ENCODE assay signal across 23 mouse cellular contexts in genomic region chr12:99956411-99956810, GRCm38 (mm10). TPM values are rescaled to one million over a fixed set of nuclear protein-coding genes. Genes with fewer than 3 reads are reported as not detected.
DNase-seq lines count a peak whose midpoint lies in the region; TF ChIP-seq lines count a peak whose summit lies in the region.
"Had no signal": no experiment of that assay in that cellular context is flagged by ENCODE, and none has a peak within 500 bp of the region (broad histone marks: within the 10 kb centered on the region; RNA-seq: fewer than 3 reads in every experiment).

No protein-coding gene starts in this region.

- no peaks in the 10 kb centered on the region; the same call in 1 of the 2 replicates for H3K4me1 ChIP-seq in lung, adult 2 months (ENCODE audit: control insufficient read depth, insufficient read depth, low read length)
- H3K4me1 ChIP-seq in bone marrow, adult 2 months (ENCODE audit: control insufficient read depth, insufficient read depth, low read length) = peaks cover 8% of the 10 kb centered on the region
- peaks cover 37% of the 10 kb centered on the region for H3K4me1 ChIP-seq in megakaryocyte, embryonic 14.5 days
- H3K4me1 ChIP-seq in cerebellum, adult 2 months (ENCODE audit: control insufficient read depth, insufficient read depth, low read length) = no peaks in the 10 kb centered on the region
- H3K4me1 ChIP-seq: limb, embryonic 13.5 days had no signal

- no peaks in the 10 kb centered on the region for H3K9me3 ChIP-seq in megakaryocyte, embryonic 14.5 days
- H3K9me3 ChIP-seq: forebrain, embryonic 12.5 days; hindbrain, embryonic 12.5 days; limb, embryonic 13.5 days; midbrain, embryonic 13.5 days had no signal

- intact Hi-C loops in left cerebral cortex, adult 2 months (cut with DNase I) = no loop called here

- peaks cover 10% of the 10 kb centered on the region for H3K27me3 ChIP-seq in megakaryocyte, embryonic 14.5 days (replicated peaks)
- H3K27me3 ChIP-seq in cerebellum, adult 2 months (ENCODE audit: control insufficient read depth, insufficient read depth, low read length) = no peaks in the 10 kb centered on the region

- TF ChIP-seq POLR2A in lung, adult 2 months (IDR thresholded peaks at IDR 0.05; ENCODE audit: borderline replicate concordance, extremely low read depth, low read depth, low read length) = no peak
- TF ChIP-seq POLR2A in bone marrow, adult 2 months (IDR thresholded peaks at IDR 0.05; ENCODE audit: borderline replicate concordance, control insufficient read depth, low read depth, low read length) = no peak
- TF ChIP-seq POLR2A in cerebellum, adult 2 months (IDR thresholded peaks at IDR 0.05; ENCODE audit: borderline replicate concordance, insufficient read depth, low read length) = no peak

- 69% methylated on average over 7 of the region's 7 CpGs for WGBS in lung, adult 2 months
- 6% methylated on average over 7 of the region's 7 CpGs for WGBS in bone marrow, adult 2 months
- WGBS in cerebellum, adult 2 months = 86% methylated on average over 7 of the region's 7 CpGs

- 0 out of 2 replicates have a peak overlapping the region, but pooled peaks have one; percentile 30 for H3K27ac ChIP-seq in bone marrow, adult 2 months (ENCODE audit: control insufficient read depth, insufficient read depth, low read depth, low read length, poor library complexity)
- H3K27ac ChIP-seq in cerebellum, adult 2 months (ENCODE audit: insufficient read depth, low read length) = no peak overlapping the region
- no peak overlapping the region for H3K27ac ChIP-seq in left cerebral cortex, adult 2 months
- H3K27ac ChIP-seq: forebrain, embryonic 12.5 days; hindbrain, embryonic 12.5 days; limb, embryonic 13.5 days; liver, embryonic 14.5 days; midbrain, embryonic 13.5 days had no signal

- H3K4me3 ChIP-seq in lung, adult 2 months (replicated peaks; ENCODE audit: extremely low read depth, low read depth, low read length) = no peak overlapping the region
- no peak overlapping the region for H3K4me3 ChIP-seq in bone marrow, adult 2 months (replicated peaks; ENCODE audit: control insufficient read depth, low read depth, low read length)
- H3K4me3 ChIP-seq in megakaryocyte, embryonic 14.5 days (replicated peaks) = peak overlapping the region; percentile 1
- no peak overlapping the region for H3K4me3 ChIP-seq in cerebellum, adult 2 months (replicated peaks; ENCODE audit: insufficient read depth, low read depth, low read length)
- H3K4me3 ChIP-seq in left cerebral cortex, adult 2 months = no peak overlapping the region
- H3K4me3 ChIP-seq: forebrain, embryonic 12.5 days; hindbrain, embryonic 12.5 days; limb, embryonic 13.5 days; midbrain, embryonic 13.5 days; myocyte had no signal

- peak; percentile 13 to 29 for DNase-seq in lung, adult 18-20 months
- DNase-seq in lung, adult 2 months = no peak
- peak; percentile 61 to 63 for DNase-seq in B cell, adult 2 months
- no peak for DNase-seq in cerebellum, adult 2 months
- no peak for DNase-seq in left cerebral cortex, adult 2 months (ENCODE audit: extremely low spot score in 1 of 2, low spot score in 2 of 2)
- no peak for DNase-seq in thymus, postnatal 25 days
- DNase-seq: adrenal gland, postnatal 10 days; cerebellum, adult 11-12 months; cerebellum, postnatal 36 days; gastrocnemius, postnatal 10 days; kidney, adult 2 months; kidney, postnatal 25 days; thymus, adult 18-20 months had no signal

- H3K36me3 ChIP-seq in megakaryocyte, embryonic 14.5 days (replicated peaks; ENCODE audit: low read length) = peaks cover 24% of the 10 kb centered on the region

- no peak for TF ChIP-seq CTCF in lung, adult 2 months (IDR thresholded peaks at IDR 0.05; ENCODE audit: insufficient read depth, low read length)
- no peak for TF ChIP-seq CTCF in bone marrow, adult 2 months (IDR thresholded peaks at IDR 0.05; ENCODE audit: control insufficient read depth, insufficient read depth, low read length)
- no peak for TF ChIP-seq CTCF in cerebellum, adult 2 months (IDR thresholded peaks at IDR 0.05; ENCODE audit: borderline replicate concordance, insufficient read depth, low read depth, low read length)
- no peak for TF ChIP-seq CTCF in left cerebral cortex, adult 2 months (IDR thresholded peaks at IDR 0.05)

RNA-seq across cellular contexts. Expression of gene Kcnk13, which starts 7.9 kb away (rescaled TPM):
- polyA plus RNA-seq in lung, adult 2 months (2012; rRNA removed) = 2.5 and 3.0 TPM in 2 replicates
- 0.82 TPM in 1 of 2 replicates, not detected in the other for polyA plus RNA-seq in bone marrow, adult 2 months (2011; ENCODE audit: insufficient read depth, insufficient read length, low replicate concordance, missing spikeins)
- 0.35 TPM in 1 of 2 replicates, not detected in the other for polyA plus RNA-seq in megakaryocyte, embryonic 14.5 days (2012; ENCODE audit: insufficient read depth, low replicate concordance)
- 7.1 and 9.2 TPM in 2 replicates for polyA plus RNA-seq in cerebellum, adult 2 months (2012; rRNA removed)
- total RNA-seq in left cerebral cortex, adult 2 months (2021) = 10 to 100 TPM in 1 of 2 experiments, 1 to 10 TPM in 1; 6.8 to 10.4 TPM
- polyA plus RNA-seq: activated CD4-positive, CD25-positive, alpha-beta regulatory T cell, adult 4 months; CD4-positive, CD25-positive, alpha-beta regulatory T cell, adult 4 months had no signal

Comparison
In these comparisons a context has a peak if more than half of its experiments do, and no peak if none do; other contexts are left out.
1. DNase-seq: peak in lung, adult 18-20 months (2 of 2) and B cell, adult 2 months (2 of 2); none in lung, adult 2 months (single experiment), cerebellum, adult 2 months (0 of 2), left cerebral cortex, adult 2 months (0 of 2) and thymus, postnatal 25 days (single experiment).